Mouse (Mus musculus): ENCODE measurements around the gene Cldn4.
A peak's percentile ranks its signal among the peaks of the same experiment; 100 is the strongest.
"Not testable (repeated sequence)": the region's sequence is repeated elsewhere in the genome, so short reads cannot be mapped to it uniquely, and the experiment has no call there.

Gene Cldn4

GRCm38 (mm10) chr5:134946857-134947255 lies at the start of gene Cldn4:
Cldn4 (minus strand) TSS chr5:134946934.
- no peak for DNase-seq

DNA sequence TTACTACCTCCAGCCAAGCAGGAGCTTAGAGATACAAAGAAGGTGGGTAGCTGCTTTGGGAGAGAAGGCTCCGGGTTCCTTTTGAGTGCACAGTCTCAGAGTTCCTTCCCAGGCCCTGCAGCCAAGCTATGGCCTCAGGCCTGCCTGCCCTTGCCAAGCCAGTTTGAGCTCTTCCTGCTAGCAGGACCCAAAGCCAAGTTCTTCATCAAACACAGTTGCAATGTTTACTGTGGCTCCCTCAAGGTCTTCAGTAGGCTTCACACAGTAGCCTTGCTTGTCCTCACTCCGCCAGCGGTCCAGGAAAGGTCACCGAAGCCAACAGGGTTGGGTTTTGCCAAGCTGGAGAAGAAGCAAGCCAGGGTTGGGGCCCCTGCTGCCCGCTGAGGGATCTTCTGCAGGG lies 45.8 kb upstream of the Cldn4 start:
- DNase-seq: peak; percentile 13 to 28

DNA sequence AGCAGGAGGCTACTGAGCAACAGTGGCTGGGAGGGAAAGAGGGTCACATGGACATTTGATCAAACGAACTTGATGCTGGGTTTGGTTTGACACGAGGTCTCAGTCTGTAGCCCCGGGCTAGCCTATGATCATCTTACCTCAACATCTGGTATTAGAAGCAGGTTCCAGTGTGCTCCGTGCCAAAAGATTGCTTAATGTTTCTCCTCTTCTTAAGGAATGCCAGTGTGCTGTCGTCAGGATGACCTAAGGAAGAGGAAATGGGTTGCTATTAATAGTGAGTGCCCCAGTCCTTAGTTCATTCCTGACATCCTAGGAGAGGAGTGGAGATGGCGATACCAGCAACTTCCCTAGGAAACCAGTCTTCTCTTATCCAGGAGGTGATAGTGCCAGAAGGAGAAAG lies 43.0 kb upstream of the Cldn4 start:
- no peak for DNase-seq

DNA sequence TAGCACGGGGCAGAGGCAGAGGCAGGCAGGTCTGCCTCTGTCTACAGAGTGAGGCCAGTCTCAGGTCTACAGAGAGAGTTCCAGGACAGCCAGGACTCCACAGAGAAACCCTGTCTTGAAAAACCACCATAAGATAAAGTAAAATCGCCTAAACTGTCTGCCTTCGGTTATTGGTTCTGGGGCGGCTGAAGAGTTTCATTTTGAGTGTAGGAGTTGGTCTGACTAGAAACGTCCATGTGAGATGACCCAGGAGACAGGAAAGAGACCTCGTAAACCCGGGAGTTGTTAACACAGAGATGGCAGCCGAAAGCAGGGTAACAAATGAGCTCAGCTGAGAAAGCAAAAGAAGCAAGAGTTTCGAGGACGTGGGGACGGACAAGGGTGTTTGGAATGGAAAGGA lies 42.4 kb upstream of the Cldn4 start:
- DNase-seq: no peak

DNA sequence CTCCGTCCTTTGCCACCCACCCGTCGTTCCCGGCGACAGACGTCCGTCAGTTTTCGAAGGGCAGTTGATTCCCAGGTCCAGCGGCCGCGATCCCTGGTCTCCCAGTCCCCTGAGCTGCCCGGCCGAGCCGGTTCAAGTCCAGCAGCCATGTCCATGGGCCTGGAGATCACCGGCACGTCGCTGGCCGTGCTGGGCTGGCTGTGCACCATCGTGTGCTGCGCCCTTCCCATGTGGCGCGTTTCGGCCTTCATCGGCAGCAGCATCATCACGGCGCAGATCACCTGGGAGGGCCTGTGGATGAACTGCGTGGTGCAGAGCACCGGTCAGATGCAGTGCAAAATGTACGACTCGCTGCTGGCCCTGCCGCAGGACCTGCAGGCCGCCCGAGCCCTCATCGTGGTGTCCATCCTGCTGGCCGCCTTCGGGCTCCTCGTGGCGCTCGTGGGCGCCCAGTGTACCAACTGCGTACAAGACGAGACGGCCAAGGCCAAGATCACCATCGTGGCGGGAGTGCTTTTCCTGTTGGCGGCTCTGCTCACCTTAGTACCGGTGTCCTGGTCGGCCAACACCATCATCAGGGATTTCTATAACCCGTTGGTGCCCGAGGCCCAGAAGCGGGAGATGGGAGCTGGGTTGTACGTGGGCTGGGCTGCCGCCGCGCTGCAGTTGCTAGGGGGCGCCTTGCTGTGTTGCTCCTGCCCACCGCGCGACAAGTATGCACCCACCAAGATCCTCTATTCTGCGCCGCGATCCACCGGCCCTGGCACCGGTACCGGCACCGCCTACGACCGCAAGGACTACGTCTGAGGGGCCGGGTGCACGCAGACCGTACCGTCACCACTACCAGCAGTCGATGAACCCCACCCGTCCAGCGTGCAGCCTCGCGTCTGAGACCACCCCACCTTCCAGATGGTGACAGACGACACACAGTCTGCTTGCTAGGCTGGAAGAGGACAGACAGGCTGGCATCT lies 39.8 kb upstream of the Cldn4 start:
- peak; percentile 53 to 67 for DNase-seq

- DNase-seq: peak; percentile 59 to 70
Observed at GRCm38 (mm10) chr5:134985633-134986297, 39.0 kb upstream of the Cldn4 start, which contains the start of gene Cldn3. Cldn3 (plus strand) TSS chr5:134986214.

- no peak for DNase-seq
Observed at GRCm38 (mm10) chr5:134983771-134984170, 37.0 kb upstream of the Cldn4 start.

DNA sequence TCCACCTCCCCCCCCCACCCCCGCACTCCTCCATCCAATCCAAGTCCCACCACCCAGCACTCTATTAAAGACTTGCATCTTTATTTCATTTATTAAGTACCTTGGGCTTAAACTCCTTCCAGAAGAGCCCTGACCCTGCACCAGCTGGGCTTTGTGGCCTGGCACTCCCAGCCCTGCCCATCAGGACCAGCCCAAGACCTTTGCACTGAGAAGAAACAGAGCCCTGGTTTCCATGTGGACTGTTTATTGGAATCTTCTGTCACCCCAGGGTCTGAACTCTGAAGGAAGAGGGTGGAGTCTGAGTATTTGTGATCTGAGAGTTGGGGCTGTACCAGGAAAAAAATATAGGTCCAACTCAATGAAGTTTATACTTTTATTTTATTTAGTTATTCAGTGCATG lies 36.4 kb upstream of the Cldn4 start:
- DNase-seq: no peak

DNA sequence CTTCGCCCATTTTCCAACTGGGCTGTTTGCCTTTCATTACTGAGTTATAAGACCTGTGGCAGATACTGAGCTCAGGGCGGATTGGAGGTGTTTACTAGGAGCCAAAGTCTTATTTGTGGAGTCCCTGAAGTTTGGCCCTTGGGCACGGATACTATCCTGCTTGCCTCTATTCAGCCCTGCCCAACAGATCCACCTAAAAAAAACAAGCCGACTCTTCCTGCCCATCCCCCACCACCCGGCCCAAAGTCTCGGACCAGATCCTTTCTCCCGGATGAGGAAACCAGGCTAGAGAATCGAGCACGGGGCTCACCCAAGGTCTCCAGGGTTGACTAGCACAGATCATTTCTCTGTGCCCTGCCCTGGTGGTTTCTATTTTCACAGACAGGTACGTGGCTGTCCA lies 34.4 kb upstream of the Cldn4 start:
- no peak for DNase-seq

GRCm38 (mm10) chr5:134977837-134978236 lies 31.1 kb upstream of the Cldn4 start:
- DNase-seq: no peak

GRCm38 (mm10) chr5:134976577-134977250 lies 30.0 kb upstream of the Cldn4 start:
- DNase-seq: no peak

DNA sequence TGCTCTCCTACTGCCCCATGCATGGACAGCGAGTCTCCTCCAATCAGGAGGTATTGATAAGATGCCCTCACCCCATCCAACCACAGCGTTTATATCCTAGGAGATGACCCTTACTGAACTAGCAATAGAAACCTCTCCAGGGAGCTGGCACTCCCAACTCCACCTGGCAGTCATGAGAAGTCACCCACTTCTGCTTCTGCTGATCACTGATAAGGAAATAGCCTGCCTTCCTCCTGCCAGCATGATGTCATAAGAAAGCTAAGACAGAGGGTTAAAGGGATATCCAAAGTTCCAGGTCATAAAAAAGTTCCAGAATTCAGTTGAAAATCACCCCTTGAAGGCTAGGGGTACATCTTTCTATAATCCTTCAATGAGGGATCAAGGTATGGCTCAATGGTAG lies 29.4 kb upstream of the Cldn4 start:
- no peak for DNase-seq

GRCm38 (mm10) chr5:134974921-134975320 lies 28.2 kb upstream of the Cldn4 start:
- no peak for DNase-seq

DNA sequence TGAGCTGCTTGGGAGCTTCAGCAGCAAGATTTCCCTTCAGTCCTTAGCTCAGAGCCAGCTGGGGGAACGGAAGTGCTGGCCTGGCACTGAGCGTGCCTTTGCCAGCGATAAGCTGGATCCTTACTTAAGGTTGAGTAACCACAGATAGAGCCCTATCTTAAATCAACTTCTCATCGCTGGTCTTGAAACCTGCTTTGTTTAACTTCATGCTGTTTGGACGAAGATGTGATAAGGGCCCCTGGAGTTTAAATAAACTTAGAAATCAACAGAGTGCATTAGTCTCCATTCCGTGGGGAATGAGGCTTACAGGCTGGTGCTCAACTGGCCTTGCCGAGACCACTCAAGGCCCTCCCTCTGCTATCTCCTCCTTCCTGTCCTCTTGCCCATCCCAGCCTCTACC lies 27.6 kb upstream of the Cldn4 start:
- no peak for DNase-seq

DNA sequence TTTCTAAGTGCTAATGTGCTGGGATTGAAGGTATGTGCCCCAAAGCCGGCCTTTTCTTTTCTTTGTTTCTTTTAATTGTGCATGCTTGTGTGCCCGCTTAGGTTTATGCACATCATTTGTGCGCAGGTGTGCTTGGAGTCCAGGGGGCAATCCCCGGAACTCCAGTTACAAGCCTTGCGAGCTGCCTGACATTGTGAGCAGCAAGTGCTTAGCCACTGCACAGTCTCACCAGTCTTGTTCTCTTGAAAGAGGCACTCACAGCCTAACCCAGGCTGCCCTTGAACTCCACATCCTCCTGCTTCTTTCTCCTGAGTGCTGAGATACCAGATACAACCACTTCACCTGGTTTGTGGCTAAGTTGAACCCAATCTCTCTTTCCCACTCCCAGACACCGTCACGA lies 26.8 kb upstream of the Cldn4 start:
- no peak for DNase-seq

- DNase-seq: no peak
Observed at GRCm38 (mm10) chr5:134973081-134973480, 26.3 kb upstream of the Cldn4 start.

- DNase-seq: no peak
Observed at GRCm38 (mm10) chr5:134970671-134971070, 23.9 kb upstream of the Cldn4 start.

DNA sequence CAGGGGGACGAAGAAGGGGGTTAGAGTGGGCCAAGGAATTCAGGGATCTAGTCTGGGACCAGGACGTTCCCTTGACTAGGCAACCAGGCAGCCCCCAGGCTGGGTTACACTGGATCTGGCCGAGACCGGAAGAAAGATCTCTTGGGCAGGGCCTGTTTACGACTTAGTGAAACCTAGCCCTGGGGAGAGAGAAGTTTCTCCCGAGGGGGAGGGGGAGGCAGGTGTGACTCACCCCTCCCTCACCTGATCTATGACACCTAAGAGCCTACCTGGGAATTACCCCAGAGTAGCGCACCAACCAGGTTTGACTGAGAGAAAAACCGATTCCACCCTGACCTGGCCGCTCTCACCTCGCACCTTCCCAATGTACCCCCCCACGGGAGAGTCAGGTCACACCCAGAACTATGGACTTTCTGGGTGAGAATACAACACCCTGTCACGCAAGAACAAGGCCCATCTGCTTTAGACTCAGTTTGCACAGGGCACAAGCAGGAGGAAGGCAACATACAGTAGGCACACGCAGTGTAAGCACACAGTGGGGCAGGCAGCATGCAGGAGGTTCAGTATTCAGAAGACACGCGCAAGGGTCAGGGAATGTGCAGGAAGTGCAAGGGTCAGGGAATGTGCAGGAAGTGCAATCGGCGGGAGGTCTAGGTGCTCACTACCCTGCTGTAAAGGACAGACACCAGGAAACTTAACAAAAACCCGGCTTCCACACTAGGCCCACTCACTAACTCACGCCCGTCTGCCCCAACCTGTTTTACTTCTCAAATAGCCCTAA lies 20.6 kb upstream of the Cldn4 start:
- no peak for DNase-seq

DNA sequence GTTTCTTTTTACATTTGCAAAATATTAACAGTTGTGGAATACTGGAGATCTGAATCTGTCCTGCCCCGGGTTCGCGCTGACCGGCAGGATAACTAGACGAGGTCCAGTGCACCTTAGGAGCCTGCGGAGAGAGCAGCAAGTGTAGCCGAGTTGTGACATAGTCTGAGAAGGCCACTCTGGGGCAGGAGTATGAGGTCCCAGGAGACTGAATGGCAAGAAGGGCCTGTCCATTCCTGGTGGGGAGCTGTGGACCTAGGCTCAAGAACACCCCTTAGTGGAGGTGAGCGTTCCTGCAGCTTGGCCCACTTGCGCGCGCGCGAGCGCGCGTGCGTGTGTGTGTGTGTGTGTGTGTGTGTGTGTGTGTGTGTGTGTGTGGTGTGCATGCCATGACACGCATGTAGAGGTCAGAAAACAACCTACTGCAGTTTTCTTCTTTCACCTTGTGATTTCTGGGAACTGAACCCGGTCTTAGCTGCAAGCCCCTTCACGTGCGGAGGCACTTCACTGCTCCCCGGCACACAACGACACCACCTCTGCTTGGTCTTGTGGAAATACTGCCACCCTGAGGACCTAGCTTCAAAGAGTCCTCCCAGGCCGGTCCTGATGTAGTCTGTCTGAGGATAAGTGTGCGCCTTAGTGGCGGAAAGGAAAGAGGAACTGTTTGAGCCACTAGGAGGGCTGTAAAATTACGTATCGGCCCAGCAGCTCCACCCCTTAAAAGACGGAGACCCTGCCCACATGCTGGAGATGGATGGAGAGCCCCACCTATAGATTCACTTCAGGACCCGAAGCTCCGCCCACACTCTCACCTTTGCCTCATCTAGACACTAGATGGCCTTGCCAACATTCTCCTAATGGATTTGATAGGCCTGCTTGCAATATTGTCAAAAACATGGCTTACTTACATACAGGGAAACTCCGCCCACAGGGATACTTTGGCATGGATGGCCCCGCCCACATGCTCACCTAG lies 19.4 kb upstream of the Cldn4 start:
- DNase-seq: peak; percentile 54 to 68

DNA sequence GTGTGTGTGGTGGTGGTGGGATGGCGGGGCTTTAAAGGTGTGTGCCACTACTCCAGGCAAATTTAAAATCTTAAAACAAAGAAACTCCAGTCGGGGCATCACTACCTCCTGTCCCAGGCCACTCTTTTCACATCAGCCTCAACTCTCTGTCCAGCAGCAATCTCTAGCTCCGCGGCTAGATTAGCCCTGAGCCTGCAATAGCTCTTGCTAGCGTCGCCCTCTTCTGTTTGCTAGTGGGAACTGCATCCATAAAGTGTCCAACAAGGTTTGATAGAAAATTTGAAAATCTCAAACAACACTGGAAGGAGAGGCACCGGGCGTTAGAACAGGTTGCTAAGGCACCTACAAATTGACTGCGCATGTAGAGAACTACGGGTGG lies 18.7 kb upstream of the Cldn4 start:
- DNase-seq: peak; percentile 83 to 88

GRCm38 (mm10) chr5:134964655-134965054 lies 17.9 kb upstream of the Cldn4 start:
- DNase-seq: not testable (repeated sequence)

Data from cerebellum, postnatal 14 days (tissue).